Mouse (Mus musculus) lung, postnatal 0 days (tissue): ENCODE data around the gene Emilin2. TPM values are rescaled to one million over a fixed set of nuclear protein-coding genes. Genes with fewer than 3 reads are reported as not detected.
A peak's percentile ranks its signal among the peaks of the same experiment; 100 is the strongest.

Experiments
- ATAC-seq: fragments of 200-750 bp; cut with Nextera tagmentation; 2 replicates; pipeline ENCODE4 v1.8.0; 2017; ENCODE audit warnings: moderate library complexity
- DNase-seq: peaks from one replicate; pipeline ENCODE4 v3.0.0-alpha.2; 2016; ENCODE audit warnings: low spot score
- H3K27ac ChIP-seq: fragments of 300-500 bp; sonication (generic); 2 replicates; pipeline ENCODE4 v1.5.1; 2014; ENCODE audit warnings: antibody characterized with exemption, mild to moderate bottlenecking, low read length, mixed read lengths
- H3K27me3 ChIP-seq: fragments of 300-500 bp; sonication (generic); replicated peaks from 2 replicates; pipeline ENCODE4 v1.6.1; 2014; ENCODE audit warnings: low read length, mixed read lengths; ENCODE audit not compliant: insufficient read depth
- H3K36me3 ChIP-seq: fragments of 300-500 bp; sonication (generic); 2 replicates; pipeline ENCODE4 v1.6.1; 2014; ENCODE audit warnings: low read length, mixed read lengths; ENCODE audit not compliant: insufficient read depth
- H3K4me1 ChIP-seq: fragments of 300-500 bp; sonication (generic); 2 replicates; pipeline ENCODE4 v1.6.1; 2014; ENCODE audit warnings: antibody characterized with exemption, low read depth, low read length, mixed read lengths; ENCODE audit not compliant: insufficient read depth
- H3K4me2 ChIP-seq: fragments of 300-500 bp; sonication (generic); replicated peaks from 2 replicates; pipeline ENCODE4 v1.6.1; 2014; ENCODE audit warnings: low read depth, mild to moderate bottlenecking, low read length, moderate library complexity, mixed read lengths
- H3K4me3 ChIP-seq: fragments of 300-500 bp; sonication (generic); 2 replicates; pipeline ENCODE4 v1.5.1; 2014; ENCODE audit warnings: low read depth, low read length
- H3K9ac ChIP-seq: fragments of 300-500 bp; sonication (generic); replicated peaks from 2 replicates; pipeline ENCODE4 v1.6.1; 2014; ENCODE audit warnings: low read depth, mild to moderate bottlenecking
- H3K9me3 ChIP-seq: fragments of 300-500 bp; sonication (generic); 2 replicates; pipeline ENCODE4 v1.6.1; 2016; ENCODE audit warnings: low read length, mixed read lengths
- CTCF ChIP-seq: IDR thresholded peaks from 2 replicates; pipeline ENCODE4 v1.5.1; 2016; ENCODE audit warnings: antibody characterized with exemption, mild to moderate bottlenecking
- EP300 ChIP-seq: IDR thresholded peaks from 2 replicates; pipeline ENCODE4 v1.6.1; 2016; ENCODE audit warnings: antibody characterized with exemption, mild to moderate bottlenecking, control low read depth
- WGBS: fragments of 180-500 bp; shearing (Covaris S2); extraction: QIAGEN DNeasy Blood & Tissue Kit; methylation state at CpG from one replicate; pipeline ENCODE4 v1.1.7; 2014; 5-methylcytosine and 5-hydroxymethylcytosine counted together
- polyA plus RNA-seq: library from polyadenylated mRNA; unstranded; fragments of >200 nt; fragmentation: Nextera tagmentation; extraction: Ambion mirVana; gene quantifications from 2 replicates; pipeline ENCODE4 v1.2.1, GENCODE M21; 2015

The Emilin2 gene
- polyA plus RNA-seq, 1 experiment from 2014 or later: 5.0 TPM

DNA sequence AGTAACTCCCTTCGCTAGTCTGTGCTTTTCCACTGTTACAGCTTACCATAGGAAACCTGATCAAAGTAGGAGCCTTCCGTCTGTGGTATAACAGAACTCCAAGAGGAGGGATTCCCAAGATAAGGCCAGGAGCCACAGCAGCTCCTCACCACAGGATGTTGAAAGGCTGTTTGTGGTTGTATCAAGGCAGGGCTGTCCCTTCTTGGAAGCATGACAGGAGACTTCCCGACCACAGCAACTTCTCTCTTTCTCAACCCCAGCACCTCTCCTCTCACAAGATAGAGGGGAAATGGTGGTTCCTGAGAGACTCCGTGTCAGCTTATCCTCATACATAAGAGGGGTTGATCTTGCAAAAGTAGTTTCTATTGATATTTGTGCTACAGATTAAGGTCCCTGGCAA lies 47.0 kb downstream of the Emilin2 start:
- TF ChIP-seq EP300 (no peak), CTCF (no peak)
- Histone ChIP-seq H3K27ac (no peak overlapping the region), H3K4me3 (no peak overlapping the region), H3K9me3 (no peaks in the 10 kb centered on the region), H3K4me2 (no peak overlapping the region), H3K9ac (no peak overlapping the region), H3K27me3 (no peaks in the 10 kb centered on the region), H3K36me3 (no peaks in the 10 kb centered on the region), H3K4me1 (0 out of 2 replicates have a peak, but pooled peaks cover 5% of the 10 kb centered on the region)
- WGBS: 72% methylated on average over 4 of the region's 4 CpGs
- ATAC-seq: no peak
- peak; percentile 33 for DNase-seq

DNA sequence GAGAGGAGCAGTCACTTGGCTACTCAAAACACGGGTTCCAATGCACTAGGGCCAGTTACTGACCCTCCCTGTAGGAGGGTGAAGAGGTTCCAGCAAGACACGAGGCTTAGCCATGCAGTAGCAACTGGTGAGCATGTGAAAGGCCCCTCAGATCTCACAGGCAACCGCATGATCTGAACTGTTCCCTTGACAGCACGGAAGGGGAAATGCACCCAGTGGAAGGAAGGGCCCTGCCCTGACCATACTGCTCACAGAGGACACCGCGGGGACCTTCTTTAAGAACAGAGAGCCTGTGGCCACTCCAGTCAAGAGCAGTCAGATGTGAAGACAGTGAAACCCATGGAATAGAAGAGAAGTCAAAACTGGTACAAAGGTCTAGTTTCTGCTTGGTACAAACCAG lies 48.6 kb downstream of the Emilin2 start:
- Histone ChIP-seq H3K9ac (no peak overlapping the region), H3K27ac (no peak overlapping the region), H3K36me3 (no peaks in the 10 kb centered on the region), H3K27me3 (no peaks in the 10 kb centered on the region), H3K4me1 (0 out of 2 replicates have a peak, but pooled peaks cover 5% of the 10 kb centered on the region), H3K9me3 (no peaks in the 10 kb centered on the region), H3K4me2 (no peak overlapping the region), H3K4me3 (no peak overlapping the region)
- 73% methylated on average over 6 of the region's 6 CpGs for WGBS
- ATAC-seq: 0 out of 2 replicates have a peak, but pooled peaks have one; percentile 12
- no peak for TF ChIP-seq CTCF
- TF ChIP-seq EP300: no peak
- peak; percentile 16 for DNase-seq

DNA sequence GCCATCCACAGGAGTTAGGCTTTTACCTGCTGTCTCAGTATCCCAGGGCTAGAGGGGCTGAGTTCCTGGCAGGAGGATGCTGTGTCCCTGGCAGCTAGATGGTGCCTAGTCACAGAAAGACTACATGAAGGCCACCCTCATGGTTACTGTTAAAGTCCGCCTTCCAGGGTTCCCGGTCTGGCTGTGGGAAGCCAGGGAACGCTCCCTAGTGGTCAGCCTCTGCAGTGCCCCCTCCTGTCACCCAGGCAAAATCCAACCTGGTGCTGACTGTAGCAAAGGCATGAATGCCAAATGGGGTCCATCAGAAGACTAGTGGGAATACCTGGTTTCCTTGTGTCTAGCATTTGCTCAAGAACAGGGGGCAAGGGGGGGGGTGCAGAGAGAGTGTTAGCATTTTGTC lies 51.1 kb downstream of the Emilin2 start:
- DNase-seq (no peak), ATAC-seq (no peak)
- no peak overlapping the region for H3K27ac ChIP-seq
- 0 out of 2 replicates have a peak, but pooled peaks cover 5% of the 10 kb centered on the region for H3K4me1 ChIP-seq
- TF ChIP-seq EP300: no peak
- TF ChIP-seq CTCF: peak; percentile 57
- no peaks in the 10 kb centered on the region for H3K27me3 ChIP-seq
- WGBS: 52% methylated on average over 3 of the region's 3 CpGs
- no peak overlapping the region for H3K4me2 ChIP-seq
- H3K9ac ChIP-seq: no peak overlapping the region
- no peaks in the 10 kb centered on the region for H3K9me3 ChIP-seq
- H3K36me3 ChIP-seq: no peaks in the 10 kb centered on the region
- no peak overlapping the region for H3K4me3 ChIP-seq

DNA sequence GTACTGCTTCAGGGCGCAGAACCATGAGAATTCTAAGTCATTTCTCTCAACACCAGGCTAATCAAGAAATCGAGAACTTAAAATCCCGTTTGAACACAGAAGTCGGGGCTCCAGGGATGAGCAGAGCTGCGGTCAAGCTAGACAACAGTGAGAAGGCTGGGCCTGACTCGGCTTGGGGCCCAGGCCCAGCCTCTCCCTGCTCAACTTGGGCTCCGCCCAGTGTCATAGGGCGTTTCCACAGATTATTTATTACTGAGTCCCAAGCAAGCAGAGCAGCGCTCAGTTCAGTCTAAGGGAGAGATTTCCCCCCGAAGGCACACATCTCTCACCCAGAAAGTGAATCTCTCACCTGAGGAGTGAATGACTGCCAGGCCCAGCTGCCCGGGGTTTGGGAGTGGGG lies 52.1 kb downstream of the Emilin2 start:
- WGBS: 47% methylated on average over 11 of the region's 11 CpGs
- DNase-seq: peak; percentile 51
- Histone ChIP-seq H3K9ac (no peak overlapping the region), H3K27ac (no peak overlapping the region), H3K4me3 (no peak overlapping the region), H3K27me3 (no peaks in the 10 kb centered on the region), H3K36me3 (no peaks in the 10 kb centered on the region), H3K9me3 (no peaks in the 10 kb centered on the region), H3K4me2 (no peak overlapping the region), H3K4me1 (no peaks in the 10 kb centered on the region)
- no peak for TF ChIP-seq CTCF
- no peak for TF ChIP-seq EP300
- peak; percentile 47 for ATAC-seq

DNA sequence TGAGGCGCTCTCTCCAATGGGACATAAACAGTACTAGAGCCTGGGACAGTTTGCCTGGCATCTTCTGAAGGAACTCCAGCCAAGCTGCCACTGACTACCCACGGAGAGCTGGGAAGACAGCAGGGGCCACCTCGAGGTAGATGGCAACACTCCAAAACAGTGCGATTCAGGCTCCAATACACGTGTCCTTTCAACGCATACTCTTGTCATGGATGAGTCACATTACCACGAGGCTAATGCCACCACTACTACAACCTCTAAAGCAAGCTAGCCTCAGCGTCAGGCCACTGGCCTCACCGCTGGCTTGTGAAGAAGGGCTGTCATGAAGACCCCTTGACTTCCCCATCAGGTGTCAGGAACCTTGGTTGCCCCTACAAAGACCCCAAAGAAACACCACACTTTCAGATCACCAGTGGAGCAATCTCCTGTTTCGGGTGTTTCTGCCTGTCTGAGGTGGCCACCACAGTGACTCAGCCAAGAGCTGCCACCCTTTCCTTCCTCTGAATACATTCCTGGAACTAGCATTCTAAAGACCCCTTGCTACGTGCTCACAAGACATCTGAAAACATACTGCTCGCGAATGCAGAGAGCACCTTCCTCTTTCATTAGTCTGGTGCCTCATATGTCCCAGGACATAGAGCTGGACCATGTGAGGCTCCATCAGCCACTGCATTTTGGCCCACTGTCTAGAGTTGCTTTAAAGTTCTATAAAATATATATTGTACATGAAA lies 54.8 kb downstream of the Emilin2 start:
- H3K9ac ChIP-seq: no peak overlapping the region
- no peaks in the 10 kb centered on the region for H3K9me3 ChIP-seq
- 76% methylated on average over 13 of the region's 13 CpGs for WGBS
- H3K4me3 ChIP-seq: no peak overlapping the region
- TF ChIP-seq EP300 (no peak), CTCF (no peak)
- DNase-seq: peak; percentile 30
- no peaks in the 10 kb centered on the region for H3K4me1 ChIP-seq
- H3K36me3 ChIP-seq: no peaks in the 10 kb centered on the region
- no peak overlapping the region for H3K27ac ChIP-seq
- no peak overlapping the region for H3K4me2 ChIP-seq
- no peaks in the 10 kb centered on the region for H3K27me3 ChIP-seq
- ATAC-seq: no peak

DNA sequence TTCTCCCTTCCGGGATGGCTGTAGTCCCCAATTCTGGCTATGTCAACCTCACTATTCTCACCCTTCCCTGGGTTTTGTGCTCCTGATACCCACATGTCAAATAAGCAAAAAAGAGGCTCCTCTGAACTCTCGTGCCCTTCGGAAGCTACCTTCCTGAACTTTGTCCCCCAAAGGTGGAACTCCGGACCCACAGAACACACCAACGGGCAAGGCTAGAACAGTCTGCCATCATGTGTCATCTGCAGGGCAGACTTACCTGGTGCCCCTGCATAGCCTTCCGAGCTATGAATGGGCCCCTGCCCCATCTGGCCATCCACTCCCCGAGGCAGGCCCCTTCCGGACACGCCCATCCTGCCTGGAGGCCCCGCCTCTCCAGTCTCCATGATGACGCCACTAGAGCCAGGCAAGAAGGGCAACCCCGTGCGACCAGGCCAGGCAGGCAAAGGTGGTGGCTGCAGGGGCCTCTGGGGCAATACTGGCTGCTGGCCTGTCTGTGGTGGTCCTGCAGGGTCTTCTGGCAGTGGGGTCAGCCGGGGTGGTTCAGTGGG lies 55.6 kb downstream of the Emilin2 start:
- WGBS: 84% methylated on average over 14 of the region's 14 CpGs
- Histone ChIP-seq H3K27me3 (no peaks in the 10 kb centered on the region), H3K27ac (no peak overlapping the region), H3K4me3 (no peak overlapping the region), H3K36me3 (no peaks in the 10 kb centered on the region), H3K9me3 (no peaks in the 10 kb centered on the region), H3K4me2 (no peak overlapping the region), H3K4me1 (no peaks in the 10 kb centered on the region), H3K9ac (no peak overlapping the region)
- no peak for TF ChIP-seq CTCF
- TF ChIP-seq EP300: no peak
- no peak for DNase-seq
- ATAC-seq: 0 out of 2 replicates have a peak, but pooled peaks have one; percentile 13
